Mouse (Mus musculus) lung, postnatal 14 days (tissue): ENCODE measurements around the gene Slc27a2.
"Not testable (repeated sequence)": the region's sequence is repeated elsewhere in the genome, so short reads cannot be mapped to it uniquely, and the experiment has no call there.

ENCODE experiments used
- DNase-seq: peaks from one replicate; pipeline ENCODE4 v3.0.0; 2021

Gene Slc27a2

DNA sequence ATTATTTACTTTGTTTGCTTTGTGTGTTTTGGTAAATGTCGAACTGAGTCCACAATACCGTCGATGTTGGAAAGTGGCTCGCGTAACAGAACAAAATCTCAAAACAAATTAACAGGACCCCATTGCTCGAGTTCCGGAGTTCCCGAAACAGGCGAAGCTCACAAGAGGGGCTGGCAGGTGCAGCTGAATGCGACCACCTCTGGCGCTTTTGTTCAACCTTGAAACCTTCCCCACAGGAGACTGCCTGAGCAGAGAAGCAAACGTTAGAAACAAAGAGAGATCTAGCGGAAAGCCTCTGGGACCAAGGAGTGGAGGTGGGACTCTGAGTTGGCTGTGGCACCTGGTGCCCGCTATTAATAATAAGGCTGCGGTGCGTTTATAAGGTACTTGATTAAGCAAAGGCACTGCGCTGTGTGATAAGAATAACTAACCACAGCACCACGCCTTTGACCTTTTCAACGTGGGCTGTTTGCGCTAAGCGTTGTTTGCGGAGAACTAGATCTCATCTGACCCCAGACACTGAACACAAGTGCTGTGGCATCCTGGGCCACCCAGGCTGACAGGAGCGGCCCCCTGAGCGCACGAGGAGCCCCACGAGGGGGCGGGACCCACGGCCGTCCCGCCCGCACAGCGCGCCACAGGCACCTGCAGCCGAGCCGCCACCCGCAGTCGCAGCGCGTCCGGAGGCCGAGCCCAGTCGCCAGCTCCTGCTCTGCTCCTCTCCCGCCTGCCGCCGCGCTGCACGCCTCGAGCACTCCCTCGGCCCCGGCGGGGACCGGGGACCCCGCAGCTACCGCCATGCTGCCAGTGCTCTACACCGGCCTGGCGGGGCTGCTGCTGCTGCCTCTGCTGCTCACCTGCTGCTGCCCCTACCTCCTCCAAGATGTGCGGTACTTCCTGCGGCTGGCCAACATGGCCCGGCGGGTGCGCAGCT is at the start of gene Slc27a2:
Slc27a2 (plus strand) TSS at position 51 of the 934 bp plus-strand sequence.
- DNase-seq: peak; percentile 10

DNA sequence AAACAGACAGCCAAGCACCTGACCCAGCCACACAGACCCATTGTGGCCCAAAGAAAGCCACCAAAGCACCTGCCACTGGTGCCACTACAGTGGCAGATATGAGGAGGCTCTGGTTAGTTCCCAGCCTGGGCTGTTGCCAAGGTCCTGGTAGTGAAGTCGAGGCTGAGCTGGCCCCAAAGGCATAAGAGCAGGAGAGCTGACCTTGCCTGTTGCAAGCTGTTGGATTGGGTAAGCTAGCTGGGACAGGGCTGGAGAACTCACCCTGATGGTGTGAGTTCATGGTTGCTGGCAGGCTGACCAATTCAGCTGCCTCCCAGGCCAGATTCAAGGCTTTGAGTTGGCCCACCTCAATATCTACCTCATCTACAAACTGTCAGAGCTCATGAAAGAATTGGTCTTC is 47.1 kb upstream of the Slc27a2 start:
- no peak for DNase-seq

DNA sequence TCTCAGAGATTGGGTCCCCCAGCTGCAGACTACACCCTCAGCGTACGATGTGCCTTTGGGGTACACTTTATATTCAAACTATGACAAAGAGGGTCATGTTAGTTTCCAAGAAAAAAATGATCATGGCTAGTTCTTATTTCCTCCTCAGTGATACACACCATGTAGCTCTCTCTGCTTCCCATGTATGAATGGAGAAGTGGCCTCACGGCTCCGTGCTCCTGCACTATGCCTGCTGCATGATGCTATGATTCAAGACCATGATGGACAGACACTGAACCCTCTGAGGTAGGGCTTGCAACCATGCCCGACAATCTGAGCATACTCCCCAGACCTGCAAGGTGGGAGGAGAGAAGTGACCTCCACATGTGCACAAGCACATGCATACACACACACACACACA is 44.7 kb upstream of the Slc27a2 start:
- DNase-seq: no peak

DNA sequence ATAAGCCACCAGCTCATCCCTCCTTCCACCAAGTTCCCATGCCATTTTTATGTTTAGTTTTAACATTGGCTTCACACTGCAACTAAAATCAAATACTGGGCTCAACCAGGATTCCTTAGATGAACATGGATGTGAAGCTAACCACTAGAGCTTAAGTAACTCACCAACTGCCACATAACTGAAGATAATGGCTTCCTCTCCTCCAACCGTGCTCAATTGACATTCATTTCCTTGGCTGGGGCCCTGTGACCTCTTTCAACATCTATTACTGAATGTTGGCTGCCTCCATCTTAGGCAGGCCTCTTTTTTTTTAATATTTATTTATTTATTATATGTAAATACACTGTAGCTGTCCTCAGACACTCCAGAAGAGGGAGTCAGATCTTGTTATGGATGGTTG is 44.0 kb upstream of the Slc27a2 start:
- DNase-seq: no peak

DNA sequence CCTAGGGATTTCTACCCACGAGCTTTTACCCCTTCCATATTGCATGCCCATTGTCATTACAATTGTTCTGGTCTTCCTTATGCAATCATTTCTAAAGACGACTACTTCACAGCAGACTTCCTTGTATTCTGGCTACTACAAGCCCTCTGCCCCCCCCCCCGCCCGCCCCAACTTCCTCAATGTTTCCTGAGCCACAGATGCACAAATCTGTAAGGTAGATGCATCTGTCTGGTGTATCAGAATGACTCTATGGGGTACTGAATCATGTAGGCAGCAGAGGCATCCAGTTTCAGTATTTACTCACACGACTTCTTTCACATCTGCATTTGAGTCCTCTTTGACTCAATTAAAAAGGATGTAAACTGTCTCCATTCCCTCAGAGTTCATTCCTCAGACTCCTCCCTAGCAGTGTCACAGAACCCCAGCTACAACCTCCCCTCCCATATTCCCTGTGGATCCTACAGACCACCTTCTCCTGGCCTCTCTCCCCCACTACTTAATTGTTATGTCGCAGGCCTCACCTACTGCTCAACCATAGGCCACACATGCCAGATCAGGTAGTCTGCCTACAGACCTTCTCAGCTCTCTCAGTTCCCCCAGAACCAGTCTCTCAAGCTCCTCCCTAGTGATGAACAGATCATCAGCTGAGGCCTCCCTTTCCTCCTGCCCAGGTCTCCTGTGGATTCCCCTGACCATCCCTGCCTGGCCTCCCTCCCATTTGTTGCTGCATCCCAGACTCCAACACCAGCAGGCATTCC is 37.0 kb upstream of the Slc27a2 start:
- DNase-seq: no peak

DNA sequence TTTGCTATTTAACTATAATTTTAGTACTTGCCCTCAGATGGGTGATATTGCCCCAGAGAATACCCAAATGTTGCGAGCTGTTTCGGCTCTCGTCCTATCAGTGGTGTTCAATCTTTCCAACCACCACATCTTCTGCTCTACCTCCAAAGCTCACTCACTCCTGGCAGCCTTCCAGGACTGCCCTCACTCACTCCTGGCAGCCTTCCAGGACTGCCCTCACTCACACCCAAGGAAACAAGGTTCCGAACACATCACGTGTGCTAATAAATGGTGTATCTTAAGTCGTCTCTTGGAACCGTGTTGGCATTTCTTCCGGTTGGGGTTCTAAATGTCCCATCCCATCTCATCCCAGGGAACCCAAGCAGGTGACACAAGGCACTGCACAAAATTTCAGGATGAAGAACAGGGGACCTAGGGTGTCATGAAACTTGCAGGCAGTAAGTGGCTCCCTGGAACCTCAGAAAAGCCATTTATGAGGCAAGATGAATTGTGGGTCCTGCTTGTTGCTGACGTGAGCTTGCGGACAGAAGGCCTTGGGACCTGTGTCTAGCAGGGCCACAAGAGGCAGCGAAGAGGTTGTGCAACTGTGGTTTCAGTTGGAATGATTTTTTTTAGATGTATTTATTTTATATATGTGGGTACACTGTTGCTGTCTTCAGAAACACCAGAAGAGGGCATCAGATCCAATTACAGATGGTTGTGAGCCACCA is 32.2 kb upstream of the Slc27a2 start:
- DNase-seq: peak; percentile 35

DNA sequence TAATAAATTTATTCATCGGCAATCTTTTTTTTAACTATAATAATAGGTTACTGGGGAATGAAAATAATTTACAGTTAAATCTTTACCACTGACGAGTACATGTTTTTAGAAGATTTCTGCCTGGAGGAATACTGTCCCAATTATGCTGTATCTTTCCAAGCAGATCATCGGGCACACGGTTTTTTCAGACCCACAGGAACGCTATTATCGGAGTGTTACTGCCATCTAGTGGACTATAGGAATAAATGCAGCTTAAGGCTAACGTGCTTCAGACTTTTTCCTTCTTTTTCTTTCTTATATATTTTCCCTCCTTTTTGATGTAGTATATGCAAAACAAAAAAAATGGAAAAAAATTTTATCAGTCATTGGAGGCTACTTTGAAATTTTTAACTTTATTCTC is 31.4 kb upstream of the Slc27a2 start:
- no peak for DNase-seq

DNA sequence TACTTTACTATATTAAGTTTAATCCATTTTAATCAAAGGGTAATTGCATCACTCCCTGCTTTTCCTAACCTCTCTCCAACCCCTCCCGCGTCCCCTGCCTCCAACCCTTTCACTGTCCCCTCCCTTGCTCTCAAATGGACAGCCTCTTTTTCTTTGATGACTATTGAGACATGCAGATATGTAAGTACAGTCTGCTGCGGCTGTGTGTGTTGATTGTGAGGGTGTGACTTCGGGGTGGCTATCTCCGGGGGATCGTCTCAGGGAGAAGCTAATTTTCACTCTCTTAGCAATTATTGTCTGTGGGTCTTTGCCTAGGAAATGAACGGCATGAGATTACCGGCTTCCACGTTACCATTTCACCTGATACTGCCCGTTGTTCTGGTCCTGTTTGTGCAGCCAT is 30.7 kb upstream of the Slc27a2 start:
- no peak for DNase-seq

DNA sequence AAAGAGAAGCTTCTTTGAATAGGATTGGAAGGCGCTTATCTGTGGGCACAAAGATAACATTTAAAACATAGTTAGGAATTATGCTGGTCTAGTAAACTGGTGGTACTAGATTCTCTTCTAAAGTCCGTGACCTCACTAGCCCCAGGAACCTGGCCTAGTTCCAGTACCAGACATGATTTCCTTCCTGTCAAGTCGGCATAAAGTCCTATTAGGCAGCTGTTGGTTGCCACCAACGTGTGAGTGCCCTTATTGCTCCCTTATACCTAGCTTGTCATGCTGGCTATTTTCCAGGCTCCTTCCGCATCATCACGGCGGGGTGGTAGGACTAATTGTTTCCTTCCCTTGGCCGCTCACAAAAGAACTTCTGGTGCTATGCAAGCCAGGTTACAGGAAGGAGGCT is 30.2 kb upstream of the Slc27a2 start:
- no peak for DNase-seq

DNA sequence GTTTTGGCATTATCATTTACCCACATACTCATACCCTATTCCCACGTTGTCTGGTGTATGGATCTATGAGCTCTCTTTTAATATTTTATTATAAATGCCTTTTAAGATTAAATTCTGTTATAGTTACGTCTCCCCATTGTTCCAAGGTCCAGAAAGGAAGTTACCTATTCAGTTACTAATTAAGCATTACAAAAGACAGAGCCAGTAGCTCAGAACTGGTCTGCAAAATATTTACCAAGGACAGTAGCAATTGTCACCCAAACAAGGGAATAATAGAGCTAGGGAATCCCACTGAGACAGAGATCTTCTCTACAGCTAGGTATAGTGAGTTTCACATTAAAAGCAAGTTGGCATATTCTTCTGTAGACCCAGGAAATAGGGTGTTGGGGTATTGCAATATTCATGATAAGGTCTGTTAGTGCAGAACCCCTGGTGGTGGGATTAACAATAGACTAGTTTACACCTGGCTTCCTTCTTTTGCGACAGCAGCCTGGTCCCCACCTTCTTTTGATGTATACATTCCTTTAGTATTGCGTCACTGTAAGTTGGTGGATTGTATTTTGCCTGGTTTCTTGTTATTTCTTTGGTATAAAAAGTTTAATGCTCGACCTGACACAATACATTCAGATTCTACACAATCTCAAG is 29.0 kb upstream of the Slc27a2 start:
- not testable (repeated sequence) for DNase-seq

DNA sequence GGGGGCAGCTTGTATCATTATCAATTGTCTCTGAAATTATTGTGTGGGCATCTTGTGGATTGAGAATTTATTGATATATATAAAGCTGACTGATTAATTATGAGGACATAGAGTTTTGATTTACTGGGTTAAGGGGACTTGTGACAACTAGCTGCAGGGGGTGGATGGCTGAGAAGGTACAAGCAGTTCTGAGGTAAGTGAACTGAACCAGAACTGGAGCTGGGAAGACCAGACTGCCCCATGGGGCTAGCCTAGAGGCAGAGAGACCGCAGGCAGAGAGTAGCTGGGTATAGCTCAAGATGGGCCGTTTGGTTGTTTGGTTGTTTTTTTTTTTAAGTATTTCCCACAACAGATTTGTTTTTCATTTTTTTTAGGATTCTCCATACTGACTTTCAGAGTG is 27.9 kb upstream of the Slc27a2 start:
- no peak for DNase-seq

DNA sequence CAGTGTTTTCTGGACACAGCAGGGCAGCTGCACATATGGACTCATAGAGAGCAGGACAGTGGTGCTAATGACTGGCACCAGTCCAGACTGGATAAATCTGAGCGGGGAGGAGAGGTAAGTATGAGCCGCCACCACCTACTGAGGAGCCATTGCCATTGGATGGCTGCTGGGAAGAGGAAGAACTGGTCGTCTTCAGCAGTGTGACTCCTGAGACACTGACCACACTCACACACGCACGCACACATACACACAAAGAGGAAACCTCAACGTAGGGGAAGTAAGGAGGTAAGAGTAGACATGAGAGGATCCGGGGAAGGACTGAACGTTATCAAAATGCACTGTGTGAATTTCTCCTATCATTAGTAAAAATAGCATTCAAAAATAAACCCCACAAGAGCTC is 24.7 kb upstream of the Slc27a2 start:
- no peak for DNase-seq

DNA sequence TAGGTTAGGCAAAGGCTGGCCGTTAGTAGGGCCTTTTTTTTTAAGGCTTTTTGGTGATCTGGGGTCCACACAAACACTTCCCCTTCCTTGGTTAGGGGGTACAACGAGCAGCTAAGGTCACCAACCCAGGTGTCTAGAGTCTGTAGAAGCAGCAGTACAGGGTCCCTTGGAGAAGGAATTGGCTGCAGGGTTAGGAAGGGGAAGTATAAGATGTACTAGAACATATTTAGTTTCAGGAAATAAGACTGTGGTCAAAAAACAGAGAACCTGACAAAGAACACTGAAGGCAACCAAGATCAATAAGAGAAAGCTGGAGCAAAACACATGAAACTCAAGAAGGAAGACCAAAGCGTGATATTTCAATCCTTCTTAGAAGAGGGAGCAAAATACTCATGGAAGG is 21.6 kb upstream of the Slc27a2 start:
- no peak for DNase-seq

DNA sequence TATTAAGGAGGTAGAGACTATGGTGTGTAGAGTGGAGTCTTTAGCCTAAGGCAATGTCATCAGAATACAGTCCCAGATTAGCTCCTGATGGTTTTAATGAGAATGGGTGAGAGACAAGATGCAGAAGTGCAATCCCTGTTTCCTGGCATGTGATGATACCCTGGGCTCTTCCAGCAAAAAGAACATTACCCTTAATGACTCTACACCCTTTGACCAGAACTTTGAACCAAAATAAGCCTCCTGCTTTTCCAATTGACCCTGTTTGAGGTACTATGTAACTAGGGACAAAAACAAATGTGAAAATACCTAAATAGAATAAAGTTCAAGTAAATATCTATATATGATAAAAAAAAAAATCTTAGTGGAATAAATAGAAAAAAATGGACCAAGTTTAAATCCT is 14.6 kb upstream of the Slc27a2 start:
- DNase-seq: no peak

DNA sequence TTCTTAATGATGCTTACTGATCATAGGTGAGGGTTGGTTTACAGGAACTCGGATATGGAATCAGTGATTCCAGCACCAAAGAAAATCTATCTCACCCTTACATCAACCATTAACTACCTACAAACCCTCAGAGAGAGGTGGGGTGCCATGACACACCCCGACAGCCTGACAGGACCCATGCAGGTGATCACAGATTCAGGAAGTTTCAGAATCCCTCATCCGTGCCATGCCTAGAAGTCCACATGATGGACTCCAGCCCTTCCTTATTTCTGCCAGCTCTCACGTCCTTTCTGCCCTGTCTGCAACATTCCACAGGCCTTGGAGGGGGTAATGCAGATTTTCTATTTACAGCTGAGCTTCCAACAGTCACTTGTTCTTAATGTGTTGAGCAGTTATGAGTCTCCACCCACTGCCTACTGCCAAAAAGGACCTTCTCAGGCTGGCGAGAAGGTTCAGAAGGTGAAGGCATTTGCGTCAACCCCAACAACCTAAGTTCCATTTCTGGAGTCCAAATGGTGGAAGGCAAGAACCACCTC is 11.7 kb upstream of the Slc27a2 start:
- DNase-seq: no peak

DNA sequence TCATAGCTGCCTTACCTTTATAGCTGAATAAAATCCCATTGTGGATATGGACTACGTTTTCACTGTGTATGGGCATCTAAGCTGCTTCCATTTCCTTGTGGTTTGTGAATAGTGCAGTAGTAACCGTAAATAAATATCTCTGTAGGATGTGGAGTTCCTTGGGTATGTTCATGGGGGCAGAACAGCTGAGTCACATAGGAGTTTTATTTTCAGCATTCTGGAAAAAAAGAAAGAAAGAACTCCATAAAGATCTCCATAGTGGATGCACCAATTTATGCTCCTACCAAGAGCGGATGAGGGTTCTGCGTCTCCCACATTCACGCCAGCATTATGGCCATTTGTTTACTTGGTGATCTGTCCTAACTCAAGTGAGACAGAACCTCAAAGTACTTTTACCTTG is 10.0 kb upstream of the Slc27a2 start:
- DNase-seq: no peak

DNA sequence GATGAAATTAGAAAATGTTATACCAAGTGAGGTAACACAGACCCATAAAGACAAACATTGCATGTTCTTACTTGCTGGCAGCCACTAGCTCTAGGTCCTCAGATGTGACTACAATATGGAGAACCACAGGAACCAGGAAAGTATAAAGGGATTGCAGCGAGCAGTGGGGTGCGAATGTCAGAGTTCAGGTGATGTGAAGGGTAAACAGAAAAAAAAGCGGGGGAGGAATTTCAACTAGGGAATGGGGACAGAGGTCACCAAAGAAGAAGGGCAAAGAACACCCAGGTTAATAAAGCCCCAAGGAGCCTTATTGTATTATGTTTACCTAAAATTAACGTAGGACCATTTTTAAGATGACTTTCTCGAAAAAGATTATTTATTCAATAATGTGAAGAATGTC is 6.9 kb upstream of the Slc27a2 start:
- DNase-seq: no peak

DNA sequence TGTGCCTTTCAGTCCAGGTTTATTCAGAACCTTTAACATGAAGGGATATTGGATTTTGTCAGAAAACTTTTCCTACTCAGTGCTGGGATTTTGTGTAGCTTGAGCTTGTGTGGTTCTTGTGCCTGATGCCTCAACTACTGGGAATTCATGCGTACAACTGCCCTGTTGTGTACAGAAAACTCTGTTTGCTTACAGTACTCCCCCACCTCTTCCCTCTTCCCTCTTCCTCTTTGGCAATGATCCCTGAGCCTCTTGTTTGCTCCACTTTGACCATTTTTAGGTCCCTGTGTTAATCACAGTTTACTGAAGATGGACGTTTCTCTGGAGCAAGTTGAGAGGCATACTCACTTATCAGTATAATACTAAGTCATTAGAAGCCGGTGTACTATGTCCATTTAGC is 5.8 kb upstream of the Slc27a2 start:
- DNase-seq: no peak

DNA sequence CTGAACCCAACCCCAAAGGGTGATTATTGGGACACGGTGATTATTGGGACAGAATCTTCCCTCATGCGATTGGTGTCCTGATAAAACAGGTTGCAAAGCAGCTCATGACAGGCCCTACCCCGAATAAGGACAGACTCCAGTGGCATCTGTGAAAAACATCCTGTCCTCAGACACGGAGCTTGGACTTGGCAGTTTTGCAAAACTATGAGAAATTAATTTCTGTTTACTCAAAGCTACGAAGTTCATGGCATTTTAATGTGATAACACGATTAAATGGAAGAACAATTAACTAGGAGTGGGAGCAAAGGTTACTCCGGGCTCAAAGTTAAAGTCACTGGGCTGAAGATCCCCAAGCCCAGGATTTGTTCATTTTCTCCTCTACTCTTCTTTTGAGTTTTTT is 2.5 kb upstream of the Slc27a2 start:
- no peak for DNase-seq

DNA sequence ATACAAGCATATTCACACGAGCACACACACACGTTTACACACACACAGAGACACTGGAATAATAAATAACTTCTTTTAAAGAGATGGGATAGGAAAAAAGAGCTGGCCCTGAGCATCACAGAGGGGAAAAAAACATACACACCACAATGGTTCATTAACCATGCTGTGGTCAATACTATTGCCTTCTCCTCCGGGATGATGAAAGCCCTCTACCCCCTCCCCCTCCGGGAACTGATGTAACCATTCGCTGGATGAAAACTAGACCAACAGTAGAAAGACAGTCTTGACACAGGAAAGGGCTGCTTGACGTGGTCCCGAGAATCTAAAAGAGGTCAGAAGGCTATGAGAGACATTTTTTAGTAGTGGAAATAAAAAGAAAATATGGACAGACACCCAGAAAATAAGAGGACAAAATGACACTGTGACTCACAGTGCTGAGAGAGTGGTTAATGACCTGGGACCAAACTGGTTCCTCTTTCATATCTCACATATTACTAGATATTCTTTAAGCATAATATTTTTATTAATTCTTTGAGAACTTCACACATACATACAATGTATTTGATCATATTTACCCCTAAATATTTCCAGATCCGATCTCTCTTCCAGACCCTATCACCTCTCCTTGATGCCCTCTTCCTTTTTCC is 840 bp upstream of the Slc27a2 start:
- DNase-seq: no peak

DNA sequence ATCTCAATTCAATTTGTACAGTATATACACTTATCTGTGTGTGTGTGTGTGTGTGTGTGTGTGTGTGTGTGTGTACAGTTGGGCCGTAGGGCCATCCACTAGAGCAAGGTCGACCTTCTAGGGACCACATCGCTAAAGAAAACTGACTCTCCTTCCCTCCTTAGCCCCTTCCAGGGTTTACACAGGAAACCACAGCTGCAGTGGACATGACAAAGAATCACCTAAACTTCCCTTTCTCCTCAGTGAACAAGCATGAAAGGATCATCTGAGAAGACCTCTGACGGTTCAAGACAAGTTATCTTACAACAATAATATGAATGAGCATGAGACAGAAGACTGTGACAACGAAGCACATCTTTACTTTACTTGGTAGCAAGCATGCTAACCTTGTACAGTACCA is 311 bp upstream of the Slc27a2 start:
- DNase-seq: no peak

DNA sequence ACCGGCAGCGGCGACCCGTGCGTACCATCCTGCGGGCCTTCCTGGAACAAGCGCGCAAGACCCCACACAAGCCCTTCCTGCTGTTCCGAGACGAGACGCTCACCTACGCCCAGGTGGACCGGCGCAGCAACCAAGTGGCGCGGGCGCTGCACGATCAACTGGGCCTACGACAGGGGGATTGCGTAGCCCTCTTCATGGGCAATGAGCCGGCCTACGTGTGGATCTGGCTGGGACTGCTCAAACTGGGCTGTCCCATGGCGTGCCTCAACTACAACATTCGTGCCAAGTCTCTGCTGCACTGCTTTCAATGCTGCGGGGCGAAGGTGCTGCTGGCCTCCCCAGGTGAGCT is 1.1 kb downstream of the Slc27a2 start:
- no peak for DNase-seq
